Mouse (Mus musculus) C2C12 (cell line): ENCODE data around the gene Mefv.

Source experiments
- CTCF ChIP-seq: IDR thresholded peaks from one replicate; pipeline ENCODE4 v1.5.1; 2011; ENCODE audit not compliant: control insufficient read depth, insufficient read depth, insufficient read length
- MAX ChIP-seq: IDR thresholded peaks from one replicate; pipeline ENCODE4 v1.6.1; 2011; ENCODE audit warnings: mild to moderate bottlenecking, control low read depth
- MYOD1 ChIP-seq: IDR thresholded peaks from one replicate; pipeline ENCODE4 v1.6.1; 2011; ENCODE audit warnings: low read depth; ENCODE audit not compliant: control insufficient read depth, insufficient read length
- MYOG ChIP-seq: IDR thresholded peaks from one replicate; pipeline ENCODE4 v1.6.1; 2011; ENCODE audit not compliant: control insufficient read depth, insufficient read length; ENCODE audit errors: extremely low read depth

GRCm38 (mm10) chr16:3742466-3742865, 24.6 kb upstream of the Mefv start:
- no peak for TF ChIP-seq CTCF
- TF ChIP-seq MYOD1: no peak
- no peak for TF ChIP-seq MAX
- TF ChIP-seq MYOG: no peak
